Comparison of ENCODE assay signal across 11 mouse cellular contexts in the genomic region with DNA sequence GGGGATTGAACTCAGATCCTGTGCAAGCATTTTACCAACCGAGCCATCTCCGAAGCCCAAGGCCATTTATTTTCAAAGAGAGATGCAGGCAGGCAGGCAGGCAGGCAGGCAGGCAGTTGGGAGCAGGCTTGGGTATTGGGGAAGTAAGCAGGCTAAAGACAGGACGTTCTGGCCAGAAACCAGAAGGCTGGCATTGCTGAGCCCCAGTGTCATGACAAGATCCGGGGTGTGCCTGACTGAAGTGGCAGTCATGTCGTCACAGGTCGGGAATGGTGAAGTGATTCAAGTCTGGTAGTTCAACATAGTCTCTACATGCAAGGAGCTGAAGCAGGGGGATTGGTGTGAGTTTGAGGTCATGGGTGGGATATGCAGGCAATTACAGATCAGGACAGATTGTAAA. TPM values are rescaled to one million over a fixed set of nuclear protein-coding genes. Genes with fewer than 3 reads are reported as not detected.
DNase-seq lines count a peak whose midpoint lies in the region; ATAC-seq lines count a peak whose summit lies in the region.
"Had no signal": no experiment of that assay in that cellular context is flagged by ENCODE, and none has a peak within 500 bp of the region (broad histone marks: within the 10 kb centered on the region; RNA-seq: fewer than 3 reads in every experiment).

No protein-coding gene starts in this region.

- H3K9me3 ChIP-seq in embryonic facial prominence, embryonic 12.5 days, result no peaks in the 10 kb centered on the region
- no peaks in the 10 kb centered on the region for H3K9me3 ChIP-seq in embryonic facial prominence, embryonic 10.5 days
- H3K9me3 ChIP-seq: forebrain, embryonic 12.5 days had no signal

- 77% methylated on average over 6 of the region's 6 CpGs for WGBS in embryonic facial prominence, embryonic 12.5 days
- 86% methylated on average over 6 of the region's 6 CpGs for WGBS in embryonic facial prominence, embryonic 10.5 days

- no peaks in the 10 kb centered on the region for H3K36me3 ChIP-seq in embryonic facial prominence, embryonic 12.5 days
- no peaks in the 10 kb centered on the region for H3K36me3 ChIP-seq in embryonic facial prominence, embryonic 10.5 days (replicated peaks)
- H3K36me3 ChIP-seq: forebrain, embryonic 12.5 days had no signal

- no peak overlapping the region for H3K9ac ChIP-seq in embryonic facial prominence, embryonic 12.5 days
- H3K9ac ChIP-seq: forebrain, embryonic 12.5 days; hindbrain, embryonic 14.5 days had no signal

- H3K27ac ChIP-seq in embryonic facial prominence, embryonic 12.5 days, result 0 out of 2 replicates have a peak overlapping the region, but pooled peaks have one; percentile 11
- no peak overlapping the region for H3K27ac ChIP-seq in embryonic facial prominence, embryonic 10.5 days (replicated peaks)
- H3K27ac ChIP-seq: forebrain, embryonic 12.5 days; hindbrain, embryonic 14.5 days had no signal

- no peak for DNase-seq in embryonic facial prominence, embryonic 10.5 days (ENCODE audit: low spot score)
- DNase-seq in urinary bladder, adult 18-20 months (ENCODE audit: low spot score in 2 of 2), result peak; percentile 33 to 55
- DNase-seq in urinary bladder, postnatal 4 days (ENCODE audit: low spot score in 2 of 2), result no peak
- DNase-seq in lung, postnatal 10 days, result peak; percentile 51
- DNase-seq in left cerebral cortex, adult 11 months (ENCODE audit: low spot score), result no peak
- no peak for DNase-seq in thymus, postnatal 36 days
- DNase-seq: cerebellum, postnatal 25 days had no signal

- H3K4me1 ChIP-seq in embryonic facial prominence, embryonic 12.5 days, result peaks cover 14% of the 10 kb centered on the region; the same call in 1 of the 2 replicates
- peaks cover 38% of the 10 kb centered on the region for H3K4me1 ChIP-seq in embryonic facial prominence, embryonic 10.5 days

- H3K4me3 ChIP-seq in embryonic facial prominence, embryonic 12.5 days, result no peak overlapping the region
- H3K4me3 ChIP-seq in embryonic facial prominence, embryonic 10.5 days, result no peak overlapping the region
- H3K4me3 ChIP-seq: forebrain, embryonic 12.5 days had no signal

- H3K27me3 ChIP-seq in embryonic facial prominence, embryonic 12.5 days, result no peaks in the 10 kb centered on the region
- H3K27me3 ChIP-seq in embryonic facial prominence, embryonic 10.5 days (replicated peaks; ENCODE audit: low read depth, poor library complexity, severe bottlenecking), result no peaks in the 10 kb centered on the region
- H3K27me3 ChIP-seq: forebrain, embryonic 12.5 days had no signal

- H3K4me2 ChIP-seq in embryonic facial prominence, embryonic 12.5 days (replicated peaks), result no peak overlapping the region
- H3K4me2 ChIP-seq: forebrain, embryonic 12.5 days; hindbrain, embryonic 14.5 days had no signal

- no peak for ATAC-seq in embryonic facial prominence, embryonic 12.5 days (ENCODE audit: insufficient number of reproducible peaks, insufficient read depth, low FRiP score, low TSS enrichment)
- ATAC-seq in activated CD4-positive, CD25-positive, alpha-beta regulatory T cell, adult 4 months, result no peak

RNA-seq across cellular contexts. Expression of a gene that starts 26.9 kb away (rescaled TPM):
- 39.4 and 50.5 TPM in 2 replicates for polyA plus RNA-seq in embryonic facial prominence, embryonic 12.5 days (2016; fragmentation: Nextera tagmentation; extraction: Ambion mirVana)
- 24.3 and 28.3 TPM in 2 replicates for polyA plus RNA-seq in embryonic facial prominence, embryonic 10.5 days (2016; fragmentation: Nextera tagmentation; extraction: Ambion mirVana)
- polyA plus RNA-seq in activated CD4-positive, CD25-positive, alpha-beta regulatory T cell, adult 4 months (2017; shearing (Covaris generic)), result not detected

RNA-seq across cellular contexts. Expression of a gene that starts 27.3 kb away (rescaled TPM):
- 75.2 and 76.1 TPM in 2 replicates for polyA plus RNA-seq in embryonic facial prominence, embryonic 12.5 days (2016; fragmentation: Nextera tagmentation; extraction: Ambion mirVana)
- 73.7 and 74.1 TPM in 2 replicates for polyA plus RNA-seq in embryonic facial prominence, embryonic 10.5 days (2016; fragmentation: Nextera tagmentation; extraction: Ambion mirVana)
- polyA plus RNA-seq in activated CD4-positive, CD25-positive, alpha-beta regulatory T cell, adult 4 months (2017; shearing (Covaris generic)), result 10 to 100 TPM; 22.6 to 25.4 TPM

Comparison
In these comparisons a context has a peak if more than half of its experiments do, and no peak if none do; other contexts are left out.
1. DNase-seq: peak in urinary bladder, adult 18-20 months (2 of 2) and lung, postnatal 10 days (single experiment); none in embryonic facial prominence, embryonic 10.5 days (single experiment), urinary bladder, postnatal 4 days (0 of 2), left cerebral cortex, adult 11 months (single experiment) and thymus, postnatal 36 days (0 of 2).
2. RNA of a gene that starts 26.9 kb away (polyA plus RNA-seq): 39.4 to 50.5 TPM in embryonic facial prominence, embryonic 12.5 days and 24.3 to 28.3 TPM in embryonic facial prominence, embryonic 10.5 days; not detected in activated CD4-positive, CD25-positive, alpha-beta regulatory T cell, adult 4 months; every median in the first group is over 10 times any median in the second.